Mouse (Mus musculus) midbrain, embryonic 11.5 days (tissue): Measurements from ENCODE around the gene Lman2l. TPM values are rescaled to one million over a fixed set of nuclear protein-coding genes. Genes with fewer than 3 reads are reported as not detected.

Source experiments
- ATAC-seq: fragments of 200-750 bp; cut with Nextera tagmentation; 2 replicates; pipeline ENCODE4 v1.8.0; 2017; ENCODE audit warnings: moderate TSS enrichment, moderate library complexity; ENCODE audit not compliant: low FRiP score
- DNase-seq: peaks from one replicate; pipeline ENCODE4 v3.0.0; 2015; ENCODE audit warnings: low spot score; ENCODE audit errors: missing footprints
- H3K27ac ChIP-seq: fragments of 300-500 bp; sonication (generic); 2 replicates; pipeline ENCODE4 v1.5.1; 2014; ENCODE audit warnings: low read depth, low read length
- H3K27me3 ChIP-seq: fragments of 300-500 bp; sonication (generic); 2 replicates; pipeline ENCODE4 v1.6.1; 2014; ENCODE audit warnings: mild to moderate bottlenecking, low read length, moderate library complexity, mixed read lengths; ENCODE audit not compliant: control insufficient read depth, insufficient read depth
- H3K36me3 ChIP-seq: fragments of 300-500 bp; sonication (generic); 2 replicates; pipeline ENCODE4 v1.6.1; 2014; ENCODE audit warnings: mild to moderate bottlenecking, low read length, moderate library complexity, mixed read lengths; ENCODE audit not compliant: control insufficient read depth, insufficient read depth
- H3K4me1 ChIP-seq: fragments of 300-500 bp; sonication (generic); 2 replicates; pipeline ENCODE4 v1.6.1; 2014; ENCODE audit warnings: low read length; ENCODE audit not compliant: control insufficient read depth, insufficient read depth
- H3K4me2 ChIP-seq: fragments of 300-500 bp; sonication (generic); 2 replicates; pipeline ENCODE4 v1.6.1; 2014; ENCODE audit warnings: mild to moderate bottlenecking, moderate library complexity
- H3K4me3 ChIP-seq: fragments of 300-500 bp; sonication (generic); 2 replicates; pipeline ENCODE4 v1.5.1; 2014; ENCODE audit warnings: low read depth, low read length
- H3K9ac ChIP-seq: fragments of 300-500 bp; sonication (generic); 2 replicates; pipeline ENCODE4 v1.6.1; 2014; ENCODE audit warnings: low read length
- H3K9me3 ChIP-seq: fragments of 300-500 bp; sonication (generic); 2 replicates; pipeline ENCODE4 v1.6.1; 2016; ENCODE audit warnings: low read length; ENCODE audit not compliant: control insufficient read depth
- WGBS: fragments of 180-500 bp; shearing (Covaris S2); extraction: QIAGEN DNeasy Blood & Tissue Kit; methylation state at CpG from one replicate; pipeline ENCODE4 v1.1.7; 2014; 5-methylcytosine and 5-hydroxymethylcytosine counted together
- polyA plus RNA-seq: library from polyadenylated mRNA; unstranded; fragments of >200 nt; fragmentation: Nextera tagmentation; extraction: Ambion mirVana; gene quantifications from 2 replicates; pipeline ENCODE4 v1.2.1, GENCODE M21; 2014

Gene Lman2l
- 35.6 and 35.7 TPM in 2 replicates for polyA plus RNA-seq

DNA sequence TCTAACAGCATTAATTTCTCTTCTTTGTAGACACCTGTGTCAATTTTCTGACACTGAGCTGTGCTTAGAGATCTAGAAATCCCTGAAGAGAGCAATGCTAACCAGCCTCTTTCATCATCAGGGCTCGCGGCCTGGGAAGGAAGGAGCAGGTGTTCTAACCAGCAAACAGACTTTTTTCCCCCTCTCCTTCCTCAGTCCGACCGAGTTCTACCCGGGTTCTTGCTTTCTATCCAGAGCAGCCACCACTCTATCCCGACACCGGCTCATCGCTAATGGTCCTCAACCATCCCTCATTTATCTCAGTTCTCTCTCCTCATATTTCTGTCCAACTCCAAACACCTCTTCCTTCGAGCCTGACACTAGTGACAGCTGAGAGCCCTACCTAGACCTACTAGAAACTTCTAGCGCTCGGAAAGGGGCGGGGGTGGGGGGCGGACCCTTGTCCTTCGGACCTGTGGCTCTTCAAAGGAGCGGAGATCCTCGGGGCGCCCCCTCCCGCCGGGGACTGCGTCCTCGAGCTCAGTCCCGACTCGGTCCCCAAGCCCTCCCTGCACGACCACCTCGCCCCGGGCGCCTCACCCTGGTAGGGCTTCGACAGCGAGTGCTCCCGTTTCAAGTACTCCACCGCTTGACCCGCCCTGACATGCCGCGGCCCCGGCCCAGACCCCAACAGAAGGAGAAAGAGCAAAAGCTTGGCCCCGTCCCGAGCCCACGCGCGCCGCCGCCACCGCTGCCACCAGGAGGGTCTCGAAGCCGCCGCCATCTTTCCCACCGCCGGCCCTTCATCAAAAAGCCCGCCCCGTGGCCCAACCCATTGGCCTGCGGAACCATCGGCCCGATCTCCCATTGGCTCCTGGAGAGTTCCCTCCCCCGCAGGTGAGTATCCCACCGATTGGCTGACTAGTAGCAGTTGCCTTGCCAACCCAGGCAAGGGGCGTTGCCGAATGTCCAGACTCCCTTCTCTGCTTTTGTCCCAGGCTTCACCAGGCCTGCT is at the start of gene Lman2l:
Gene Lman2l (minus strand): TSS at position 801 of the 994 bp plus-strand sequence.
- H3K4me1 ChIP-seq, result no peaks in the 10 kb centered on the region
- peak within 1 kb of the TSS; percentile 73 for H3K4me2 ChIP-seq
- ATAC-seq (peak; percentile 100), DNase-seq (peak; percentile 98)
- peak within 1 kb of the TSS; percentile 68; the same call in 1 of the 2 replicates for H3K27ac ChIP-seq
- H3K27me3 ChIP-seq, result no peaks in the 10 kb centered on the region
- H3K9ac ChIP-seq, result peak within 1 kb of the TSS; percentile 84
- no peaks in the 10 kb centered on the region for H3K36me3 ChIP-seq
- H3K9me3 ChIP-seq, result no peaks in the 10 kb centered on the region
- H3K4me3 ChIP-seq, result peak within 1 kb of the TSS; percentile 74
- under 1% methylated on average over 57 of the region's 57 CpGs for WGBS

DNA sequence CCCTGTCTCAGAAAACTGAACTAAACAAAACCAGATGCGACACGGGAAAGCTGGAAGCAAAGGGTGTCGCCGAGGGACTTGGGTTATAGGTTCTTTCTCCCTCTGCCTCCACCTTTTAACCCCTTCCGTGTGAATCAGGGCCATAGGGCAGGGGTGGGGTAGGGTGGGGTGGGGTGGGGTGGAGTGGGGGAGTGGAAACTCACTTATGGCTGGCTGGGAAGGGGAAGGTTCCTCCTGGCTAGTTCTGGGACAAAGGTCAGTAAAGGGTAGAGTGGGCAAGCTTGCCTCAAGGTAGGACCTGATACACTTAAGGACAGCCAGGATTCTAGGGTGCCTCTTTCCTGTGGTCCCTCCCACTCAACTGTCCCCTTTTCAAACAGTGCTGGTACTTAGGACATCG is 48.2 kb upstream of the Lman2l start:
- peak; percentile 73 for DNase-seq
- Histone ChIP-seq H3K4me3 (no peak overlapping the region), H3K9ac (no peak overlapping the region), H3K36me3 (no peaks in the 10 kb centered on the region), H3K27me3 (no peaks in the 10 kb centered on the region), H3K4me2 (no peak overlapping the region), H3K9me3 (no peaks in the 10 kb centered on the region), H3K27ac (no peak overlapping the region), H3K4me1 (no peaks in the 10 kb centered on the region; the same call in 1 of the 2 replicates)
- ATAC-seq, result no peak
- WGBS, result 71% methylated on average over 6 of the region's 6 CpGs

GRCm38 (mm10) chr1:36492416-36493139 is 47.5 kb upstream of the Lman2l start:
- Histone ChIP-seq H3K4me2 (no peak overlapping the region), H3K4me3 (no peak overlapping the region), H3K9me3 (no peaks in the 10 kb centered on the region), H3K27ac (no peak overlapping the region), H3K36me3 (no peaks in the 10 kb centered on the region), H3K4me1 (no peaks in the 10 kb centered on the region; the same call in 1 of the 2 replicates), H3K27me3 (no peaks in the 10 kb centered on the region), H3K9ac (no peak overlapping the region)
- ATAC-seq (peak; percentile 77; the same call in 1 of the 2 replicates), DNase-seq (peak; percentile 85)
- 50% methylated on average over 9 of the region's 9 CpGs for WGBS

GRCm38 (mm10) chr1:36489661-36490060 is 44.6 kb upstream of the Lman2l start:
- Histone ChIP-seq H3K9me3 (no peaks in the 10 kb centered on the region), H3K27me3 (no peaks in the 10 kb centered on the region), H3K27ac (no peak overlapping the region), H3K9ac (no peak overlapping the region), H3K4me2 (no peak overlapping the region), H3K4me3 (no peak overlapping the region), H3K4me1 (no peaks in the 10 kb centered on the region; the same call in 1 of the 2 replicates), H3K36me3 (no peaks in the 10 kb centered on the region)
- no peak for ATAC-seq
- DNase-seq, result peak; percentile 64
- 74% methylated on average over 6 of the region's 6 CpGs for WGBS

DNA sequence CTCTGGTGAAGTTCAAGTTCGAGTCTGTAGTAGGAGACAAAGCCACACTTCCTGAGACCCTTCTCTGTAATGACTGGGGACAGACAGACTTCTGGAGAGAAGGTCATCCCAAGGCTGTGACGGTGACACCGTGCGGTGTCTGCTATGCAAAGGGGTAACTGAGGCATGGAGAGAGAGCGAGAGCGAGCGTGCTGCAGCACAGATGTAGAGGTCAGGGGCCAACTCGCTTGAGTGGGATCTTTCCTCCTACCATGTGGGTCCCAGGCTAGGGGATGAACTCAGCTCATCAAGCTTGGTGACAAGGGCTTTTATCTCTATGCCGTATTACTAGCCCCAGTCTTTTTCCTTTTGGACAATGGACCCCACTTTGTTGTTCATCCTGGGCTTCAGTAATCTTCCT is 42.0 kb upstream of the Lman2l start:
- Histone ChIP-seq H3K36me3 (no peaks in the 10 kb centered on the region), H3K9ac (no peak overlapping the region), H3K27ac (no peak overlapping the region), H3K9me3 (no peaks in the 10 kb centered on the region), H3K27me3 (no peaks in the 10 kb centered on the region), H3K4me3 (no peak overlapping the region), H3K4me1 (no peaks in the 10 kb centered on the region), H3K4me2 (no peak overlapping the region)
- WGBS, result 56% methylated on average over 9 of the region's 9 CpGs
- DNase-seq, result peak; percentile 79
- ATAC-seq, result no peak

- 89% methylated on average over 7 of the region's 7 CpGs for WGBS
- Histone ChIP-seq H3K36me3 (no peaks in the 10 kb centered on the region), H3K9me3 (no peaks in the 10 kb centered on the region), H3K27ac (no peak overlapping the region), H3K27me3 (no peaks in the 10 kb centered on the region), H3K4me1 (no peaks in the 10 kb centered on the region), H3K4me3 (no peak overlapping the region), H3K9ac (no peak overlapping the region), H3K4me2 (no peak overlapping the region)
- DNase-seq (peak; percentile 10), ATAC-seq (no peak)
Observed at GRCm38 (mm10) chr1:36485080-36485479, 40.0 kb upstream of the Lman2l start.

GRCm38 (mm10) chr1:36483825-36484224 is 38.8 kb upstream of the Lman2l start:
- H3K9ac ChIP-seq, result no peak overlapping the region
- no peaks in the 10 kb centered on the region for H3K36me3 ChIP-seq
- ATAC-seq, result no peak
- H3K4me2 ChIP-seq, result no peak overlapping the region
- peak; percentile 79 for DNase-seq
- no peaks in the 10 kb centered on the region for H3K9me3 ChIP-seq
- no peaks in the 10 kb centered on the region for H3K27me3 ChIP-seq
- H3K4me1 ChIP-seq, result no peaks in the 10 kb centered on the region
- WGBS, result 76% methylated on average over 4 of the region's 4 CpGs
- H3K4me3 ChIP-seq, result no peak overlapping the region
- H3K27ac ChIP-seq, result no peak overlapping the region

DNA sequence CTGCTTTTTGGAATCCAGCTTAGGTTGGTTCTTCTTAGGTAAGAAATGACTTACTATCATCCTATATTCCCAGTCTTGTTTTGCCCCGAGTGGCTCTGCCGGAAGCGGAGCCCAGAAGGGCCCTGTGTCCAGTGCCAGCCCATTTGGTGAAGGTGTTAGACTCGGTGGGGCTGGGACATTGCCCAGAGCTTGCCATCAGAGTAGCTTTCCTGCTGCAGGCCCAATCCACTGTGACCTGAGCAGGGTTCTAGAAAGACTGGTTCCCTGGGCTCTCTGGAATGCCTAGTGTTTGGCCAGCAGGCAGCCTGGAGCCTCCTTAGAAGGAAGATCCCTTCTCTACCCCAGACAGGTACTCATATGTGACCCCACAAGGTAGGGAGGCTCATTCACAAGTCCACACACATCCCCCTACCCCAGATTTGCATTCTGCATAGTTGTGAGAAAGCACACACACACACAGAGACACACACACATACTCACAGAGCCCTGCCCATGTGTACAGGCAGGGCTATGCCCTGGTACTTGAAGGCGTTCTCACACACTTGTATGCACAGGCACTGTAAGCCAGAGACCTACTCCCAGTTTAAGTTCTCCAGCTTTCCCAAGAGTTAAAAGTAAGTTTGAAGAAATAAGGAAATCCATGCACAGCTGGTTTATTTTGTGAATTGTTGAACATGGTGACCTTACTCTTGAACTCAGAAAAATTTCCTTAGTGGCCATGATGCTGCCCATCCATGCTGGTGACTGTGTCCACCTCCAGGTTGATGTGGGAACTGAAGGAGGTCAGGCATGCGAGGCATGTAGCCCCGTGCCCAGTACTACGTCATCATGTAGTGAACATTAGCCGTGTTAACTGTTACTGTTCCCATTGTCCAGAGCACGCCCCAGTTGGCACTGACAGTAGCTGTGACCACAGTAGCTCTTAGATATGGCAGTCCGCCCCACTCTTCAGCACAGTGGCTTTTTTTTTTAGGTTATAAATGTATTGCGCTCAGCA is 35.1 kb upstream of the Lman2l start:
- no peak overlapping the region for H3K4me3 ChIP-seq
- no peaks in the 10 kb centered on the region for H3K27me3 ChIP-seq
- ATAC-seq (no peak), DNase-seq (peak; percentile 67)
- no peak overlapping the region for H3K4me2 ChIP-seq
- 88% methylated on average over 12 of the region's 12 CpGs for WGBS
- no peaks in the 10 kb centered on the region for H3K36me3 ChIP-seq
- no peaks in the 10 kb centered on the region for H3K9me3 ChIP-seq
- no peak overlapping the region for H3K9ac ChIP-seq
- H3K27ac ChIP-seq, result no peak overlapping the region
- H3K4me1 ChIP-seq, result peaks cover 2% of the 10 kb centered on the region; the same call in 1 of the 2 replicates
